Mouse (Mus musculus): ENCODE data around the gene 1700030K09Rik. TPM values are rescaled to one million over a fixed set of nuclear protein-coding genes. Genes with fewer than 3 reads are reported as not detected.

Gene 1700030K09Rik
- polyA plus RNA-seq, 1 experiment from 2014 or later, result 15.4 TPM

DNA sequence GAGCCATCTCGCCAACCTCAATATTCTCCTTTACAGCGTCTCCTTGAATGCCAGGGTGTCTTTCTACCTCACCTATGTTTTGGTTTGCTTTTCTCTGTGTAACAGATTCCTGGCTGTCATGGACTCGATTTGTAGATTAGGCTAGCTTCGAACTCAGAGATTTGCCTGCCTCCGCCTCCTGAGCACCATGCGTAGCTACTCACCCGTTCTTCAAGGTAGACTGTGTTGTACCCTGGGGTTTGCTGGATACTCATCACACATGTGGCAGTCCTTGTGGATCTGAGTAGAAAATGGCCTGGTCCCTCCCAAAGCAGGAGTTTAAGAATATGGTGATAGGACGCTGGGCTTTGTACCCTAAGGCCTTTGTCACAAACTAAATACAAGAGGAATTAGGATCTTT is 49.7 kb downstream of the 1700030K09Rik start:
- Histone ChIP-seq H3K4me2 (ENCODE audit: low read depth, low read length, severe bottlenecking) (peak overlapping the region; percentile 73), H3K36me3 (ENCODE audit: control insufficient read depth, insufficient read depth, low read length) (peaks cover 2% of the 10 kb centered on the region; the same call in 1 of the 2 replicates), H3K27me3 (ENCODE audit: control insufficient read depth, insufficient read depth, low read length) (no peaks in the 10 kb centered on the region), H3K4me1 (replicated peaks; ENCODE audit: control insufficient read depth, insufficient read depth, low read length) (peaks cover 9% of the 10 kb centered on the region; the same call in 1 of the 2 replicates), H3K9me3 (ENCODE audit: control insufficient read depth, low read length) (no peaks in the 10 kb centered on the region), H3K27ac (ENCODE audit: low read depth, low read length) (peak overlapping the region; percentile 28; the same call in 1 of the 2 replicates), H3K4me3 (ENCODE audit: low read depth, low read length) (peak overlapping the region; percentile 86), H3K9ac (ENCODE audit: low read length) (peak overlapping the region; percentile 57)
- DNase-seq (ENCODE audit: low spot score), result no peak
- WGBS, result 15% methylated on average over 8 of the region's 8 CpGs
- ATAC-seq (replicated peaks; ENCODE audit: low FRiP score), result no peak

DNA sequence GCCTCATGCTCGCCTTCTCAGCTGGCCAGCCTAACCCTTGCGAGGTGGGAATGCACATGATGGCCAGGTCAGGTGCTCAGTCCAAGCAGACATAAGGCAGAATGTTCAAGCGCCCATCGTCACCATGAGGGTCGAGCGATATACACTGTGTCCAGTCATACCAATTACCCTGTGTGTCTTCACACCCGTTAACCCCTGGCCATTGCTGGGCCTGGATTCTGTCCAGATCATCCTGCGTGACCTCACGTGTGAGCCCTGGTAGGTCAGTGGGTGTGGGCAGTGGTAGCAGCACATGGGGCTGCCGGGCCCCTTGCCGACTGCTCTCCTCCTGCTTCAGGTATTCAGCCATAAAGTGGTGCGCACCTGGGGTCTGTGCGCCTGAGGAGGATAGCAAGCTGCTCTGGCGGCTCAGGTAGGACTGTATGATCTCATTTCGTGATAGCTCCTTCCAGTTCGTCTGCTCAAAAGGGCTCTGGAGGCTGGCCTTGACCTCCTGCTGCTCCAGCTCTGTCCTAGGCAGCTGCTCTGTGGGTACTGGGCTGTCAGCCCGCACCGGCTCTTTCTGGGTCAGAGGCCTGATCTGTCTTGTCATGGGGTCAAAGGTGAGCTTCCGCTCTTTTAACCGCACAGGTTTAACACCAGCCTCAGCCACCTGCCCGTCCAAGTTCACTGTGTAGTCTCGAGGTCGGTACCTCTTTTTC is 51.9 kb downstream of the 1700030K09Rik start:
- Histone ChIP-seq H3K4me2 (ENCODE audit: low read depth, low read length, severe bottlenecking) (no peak overlapping the region), H3K4me3 (ENCODE audit: low read depth, low read length) (no peak overlapping the region), H3K9ac (ENCODE audit: low read length) (no peak overlapping the region), H3K4me1 (replicated peaks; ENCODE audit: control insufficient read depth, insufficient read depth, low read length) (peaks cover 9% of the 10 kb centered on the region; the same call in 1 of the 2 replicates), H3K27ac (ENCODE audit: low read depth, low read length) (no peak overlapping the region), H3K36me3 (ENCODE audit: control insufficient read depth, insufficient read depth, low read length) (peaks cover 2% of the 10 kb centered on the region; the same call in 1 of the 2 replicates), H3K27me3 (ENCODE audit: control insufficient read depth, insufficient read depth, low read length) (no peaks in the 10 kb centered on the region), H3K9me3 (ENCODE audit: control insufficient read depth, low read length) (no peaks in the 10 kb centered on the region)
- no peak for ATAC-seq (replicated peaks; ENCODE audit: low FRiP score)
- DNase-seq (ENCODE audit: low spot score), result no peak
- 89% methylated on average over 23 of the region's 23 CpGs for WGBS

DNA sequence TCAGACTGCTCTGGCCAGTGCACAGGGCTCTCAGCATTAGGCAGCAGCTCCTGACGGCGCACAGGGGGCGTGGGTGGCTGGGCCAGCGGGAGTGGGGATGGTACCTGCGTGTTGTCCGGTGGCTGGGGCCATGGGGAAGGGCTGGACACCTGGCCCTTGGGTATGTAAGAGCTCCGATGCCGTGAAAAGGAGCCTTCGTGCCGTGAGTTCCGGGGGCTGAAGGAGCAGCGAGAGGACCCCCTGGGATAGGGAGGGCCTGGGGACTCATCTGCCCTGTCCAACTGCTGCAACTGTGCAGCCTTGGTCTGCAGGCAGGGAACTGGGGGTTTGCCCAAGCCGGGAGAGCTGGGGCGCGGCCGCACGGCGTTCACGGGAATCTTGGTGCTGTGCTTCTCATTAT is 52.5 kb downstream of the 1700030K09Rik start:
- H3K4me2 ChIP-seq (ENCODE audit: low read depth, low read length, severe bottlenecking), result no peak overlapping the region
- peaks cover 9% of the 10 kb centered on the region; the same call in 1 of the 2 replicates for H3K4me1 ChIP-seq (replicated peaks; ENCODE audit: control insufficient read depth, insufficient read depth, low read length)
- no peak overlapping the region for H3K27ac ChIP-seq (ENCODE audit: low read depth, low read length)
- DNase-seq (ENCODE audit: low spot score) (no peak), ATAC-seq (replicated peaks; ENCODE audit: low FRiP score) (no peak)
- no peaks in the 10 kb centered on the region for H3K9me3 ChIP-seq (ENCODE audit: control insufficient read depth, low read length)
- WGBS, result 90% methylated on average over 19 of the region's 19 CpGs
- no peak overlapping the region for H3K4me3 ChIP-seq (ENCODE audit: low read depth, low read length)
- H3K27me3 ChIP-seq (ENCODE audit: control insufficient read depth, insufficient read depth, low read length), result no peaks in the 10 kb centered on the region
- peaks cover 2% of the 10 kb centered on the region; the same call in 1 of the 2 replicates for H3K36me3 ChIP-seq (ENCODE audit: control insufficient read depth, insufficient read depth, low read length)
- no peak overlapping the region for H3K9ac ChIP-seq (ENCODE audit: low read length)

DNA sequence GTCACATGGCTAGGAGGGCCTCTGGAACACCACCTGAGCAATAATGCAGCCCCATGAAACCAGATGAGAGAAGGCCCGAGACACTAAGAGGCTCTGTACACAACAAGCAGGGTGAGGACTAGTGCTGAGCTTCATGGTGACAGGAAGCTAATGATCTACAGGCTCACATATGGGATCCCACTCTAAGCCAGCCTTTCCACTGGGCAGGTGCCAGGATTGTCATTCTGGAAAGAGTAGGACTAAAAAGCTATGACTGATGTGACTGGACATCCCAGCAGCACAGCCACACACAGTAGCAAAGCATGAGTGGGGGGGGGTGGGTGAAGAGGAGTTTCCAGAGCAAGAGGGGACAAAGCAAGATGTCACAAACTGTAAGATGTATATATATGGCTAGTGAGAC is 54.2 kb downstream of the 1700030K09Rik start:
- Histone ChIP-seq H3K4me2 (ENCODE audit: low read depth, low read length, severe bottlenecking) (no peak overlapping the region), H3K9ac (ENCODE audit: low read length) (no peak overlapping the region), H3K27ac (ENCODE audit: low read depth, low read length) (no peak overlapping the region), H3K27me3 (ENCODE audit: control insufficient read depth, insufficient read depth, low read length) (no peaks in the 10 kb centered on the region), H3K4me1 (replicated peaks; ENCODE audit: control insufficient read depth, insufficient read depth, low read length) (0 out of 2 replicates have a peak, but pooled peaks cover 5% of the 10 kb centered on the region), H3K36me3 (ENCODE audit: control insufficient read depth, insufficient read depth, low read length) (peaks cover 2% of the 10 kb centered on the region; the same call in 1 of the 2 replicates), H3K9me3 (ENCODE audit: control insufficient read depth, low read length) (no peaks in the 10 kb centered on the region), H3K4me3 (ENCODE audit: low read depth, low read length) (no peak overlapping the region)
- WGBS, result 78% methylated on average over 1 of the region's 1 CpGs
- ATAC-seq (replicated peaks; ENCODE audit: low FRiP score), result no peak
- no peak for DNase-seq (ENCODE audit: low spot score)

DNA sequence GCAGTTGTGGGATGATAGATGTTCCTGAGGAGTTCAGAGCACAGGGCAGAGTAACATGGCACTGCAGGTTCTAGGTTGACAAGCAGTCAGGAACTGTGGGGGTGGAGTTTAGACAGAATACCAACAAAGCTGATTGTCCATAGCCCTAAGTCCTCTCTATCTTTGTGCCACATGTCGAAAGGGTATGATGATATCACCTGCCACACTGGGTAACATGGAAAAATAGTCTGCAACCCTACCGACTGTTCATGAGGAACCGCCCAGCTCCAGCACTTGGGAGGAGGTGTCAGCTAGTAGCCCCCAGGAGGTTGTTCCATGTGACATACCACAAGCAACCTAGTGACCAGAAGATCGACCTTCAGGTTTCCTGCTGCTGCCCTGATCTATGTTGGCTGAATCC is 54.8 kb downstream of the 1700030K09Rik start:
- Histone ChIP-seq H3K27ac (ENCODE audit: low read depth, low read length) (no peak overlapping the region), H3K9ac (ENCODE audit: low read length) (no peak overlapping the region), H3K4me3 (ENCODE audit: low read depth, low read length) (no peak overlapping the region), H3K4me1 (replicated peaks; ENCODE audit: control insufficient read depth, insufficient read depth, low read length) (0 out of 2 replicates have a peak, but pooled peaks cover 3% of the 10 kb centered on the region), H3K9me3 (ENCODE audit: control insufficient read depth, low read length) (no peaks in the 10 kb centered on the region), H3K27me3 (ENCODE audit: control insufficient read depth, insufficient read depth, low read length) (no peaks in the 10 kb centered on the region), H3K4me2 (ENCODE audit: low read depth, low read length, severe bottlenecking) (no peak overlapping the region), H3K36me3 (ENCODE audit: control insufficient read depth, insufficient read depth, low read length) (peaks cover 2% of the 10 kb centered on the region; the same call in 1 of the 2 replicates)
- ATAC-seq (replicated peaks; ENCODE audit: low FRiP score), result no peak
- DNase-seq (ENCODE audit: low spot score), result no peak
- WGBS, result 86% methylated on average over 4 of the region's 4 CpGs

DNA sequence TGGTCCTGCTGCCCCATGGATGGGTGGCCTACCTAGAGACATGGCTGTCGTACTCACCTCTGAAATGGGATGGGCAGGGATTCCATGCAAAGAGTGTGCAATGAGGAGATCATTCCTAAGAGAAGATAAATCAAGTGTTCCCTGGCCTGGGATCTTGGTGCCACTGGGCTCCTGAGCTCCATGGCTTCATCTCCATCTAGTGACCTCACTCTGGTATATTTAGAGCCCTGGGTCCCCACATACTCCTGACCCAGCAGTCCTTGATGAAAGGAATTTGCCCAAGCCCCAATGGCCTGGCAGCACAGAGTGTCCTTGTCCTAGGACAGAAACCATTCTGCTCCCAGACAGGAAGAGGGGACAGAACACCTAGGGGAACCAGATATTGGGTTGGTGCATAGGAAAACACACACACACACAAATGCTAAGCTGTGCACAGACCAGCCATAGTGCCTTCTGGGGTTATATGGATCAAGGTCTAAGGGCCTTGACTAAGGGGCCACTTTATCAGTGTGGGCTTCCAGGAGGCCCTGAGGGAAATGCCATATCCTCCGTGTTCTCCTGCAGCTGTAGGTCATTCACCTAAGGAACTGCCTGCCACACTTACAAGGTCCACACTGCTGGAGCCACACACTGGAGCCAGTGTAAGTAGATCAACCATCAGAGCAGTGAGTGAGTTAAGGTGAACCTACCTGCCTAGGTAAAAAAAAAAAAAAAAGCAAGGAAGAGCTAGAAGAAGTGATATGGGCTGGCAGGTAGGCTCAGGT is 56.0 kb downstream of the 1700030K09Rik start:
- DNase-seq (ENCODE audit: low spot score), result no peak

DNA sequence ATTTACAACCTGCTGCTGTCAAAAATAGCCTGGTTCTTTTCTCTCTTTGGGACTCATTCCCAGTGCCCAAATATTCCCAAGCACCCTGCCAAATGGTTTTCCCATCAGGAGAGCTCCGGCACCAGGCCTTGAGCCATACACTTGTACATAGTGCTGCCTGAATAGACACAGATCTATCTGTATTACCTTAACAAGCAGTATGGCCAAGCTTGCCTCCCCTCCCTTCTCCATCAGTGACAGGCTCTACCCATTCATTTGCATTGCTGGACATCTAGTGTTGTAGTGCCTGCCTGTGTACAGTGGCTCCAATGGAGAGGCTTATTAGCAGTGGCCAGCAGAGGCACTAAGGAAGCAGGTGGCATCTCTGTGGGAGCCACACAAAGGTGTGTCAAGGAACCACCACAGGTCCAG is 56.8 kb downstream of the 1700030K09Rik start:
- no peaks in the 10 kb centered on the region for H3K4me1 ChIP-seq (replicated peaks; ENCODE audit: control insufficient read depth, insufficient read depth, low read length)
- H3K27ac ChIP-seq (ENCODE audit: low read depth, low read length), result no peak overlapping the region
- ATAC-seq (replicated peaks; ENCODE audit: low FRiP score) (no peak), DNase-seq (ENCODE audit: low spot score) (no peak)
- H3K36me3 ChIP-seq (ENCODE audit: control insufficient read depth, insufficient read depth, low read length), result no peaks in the 10 kb centered on the region
- no peak overlapping the region for H3K9ac ChIP-seq (ENCODE audit: low read length)
- 97% methylated on average over 1 of the region's 1 CpGs for WGBS
- no peak overlapping the region for H3K4me2 ChIP-seq (ENCODE audit: low read depth, low read length, severe bottlenecking)
- H3K9me3 ChIP-seq (ENCODE audit: control insufficient read depth, low read length), result no peaks in the 10 kb centered on the region
- H3K27me3 ChIP-seq (ENCODE audit: control insufficient read depth, insufficient read depth, low read length), result no peaks in the 10 kb centered on the region
- no peak overlapping the region for H3K4me3 ChIP-seq (ENCODE audit: low read depth, low read length)

More for the DNA sequence above, 56.0 kb downstream of the 1700030K09Rik start:
- Histone ChIP-seq H3K27ac (ENCODE audit: low read depth, low read length) (no peak overlapping the region), H3K4me2 (ENCODE audit: low read depth, low read length, severe bottlenecking) (no peak overlapping the region), H3K9ac (ENCODE audit: low read length) (no peak overlapping the region), H3K36me3 (ENCODE audit: control insufficient read depth, insufficient read depth, low read length) (peaks cover 2% of the 10 kb centered on the region; the same call in 1 of the 2 replicates), H3K4me3 (ENCODE audit: low read depth, low read length) (no peak overlapping the region), H3K27me3 (ENCODE audit: control insufficient read depth, insufficient read depth, low read length) (no peaks in the 10 kb centered on the region), H3K9me3 (ENCODE audit: control insufficient read depth, low read length) (no peaks in the 10 kb centered on the region), H3K4me1 (replicated peaks; ENCODE audit: control insufficient read depth, insufficient read depth, low read length) (no peaks in the 10 kb centered on the region)
- 89% methylated on average over 2 of the region's 2 CpGs for WGBS
- ATAC-seq (replicated peaks; ENCODE audit: low FRiP score), result no peak

DNA sequence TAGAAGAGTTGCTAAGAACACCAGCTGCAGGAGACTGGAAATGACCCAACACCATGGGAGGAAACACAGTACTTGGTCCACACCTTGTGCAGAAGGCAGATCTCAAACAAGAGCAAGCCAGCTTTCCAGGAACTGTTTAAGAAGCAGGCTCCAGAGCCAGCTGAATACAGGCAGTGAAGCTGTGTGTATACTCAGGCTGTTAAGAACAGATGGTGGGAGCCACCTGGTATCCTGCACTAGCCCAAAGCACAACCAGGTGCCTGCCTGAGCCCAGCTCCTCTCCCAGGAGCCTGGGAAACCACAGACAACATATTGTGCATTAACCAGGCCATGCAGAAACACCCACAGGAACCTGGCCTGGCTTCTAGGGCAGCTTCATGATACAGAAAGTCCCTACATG is 60.5 kb downstream of the 1700030K09Rik start:
- no peaks in the 10 kb centered on the region for H3K27me3 ChIP-seq (ENCODE audit: control insufficient read depth, insufficient read depth, low read length)
- H3K9ac ChIP-seq (ENCODE audit: low read length), result no peak overlapping the region
- H3K4me2 ChIP-seq (ENCODE audit: low read depth, low read length, severe bottlenecking), result no peak overlapping the region
- H3K36me3 ChIP-seq (ENCODE audit: control insufficient read depth, insufficient read depth, low read length), result no peaks in the 10 kb centered on the region
- no peaks in the 10 kb centered on the region for H3K9me3 ChIP-seq (ENCODE audit: control insufficient read depth, low read length)
- ATAC-seq (replicated peaks; ENCODE audit: low FRiP score) (no peak), DNase-seq (ENCODE audit: low spot score) (no peak)
- H3K4me3 ChIP-seq (ENCODE audit: low read depth, low read length), result no peak overlapping the region
- H3K27ac ChIP-seq (ENCODE audit: low read depth, low read length), result no peak overlapping the region
- H3K4me1 ChIP-seq (replicated peaks; ENCODE audit: control insufficient read depth, insufficient read depth, low read length), result no peaks in the 10 kb centered on the region

Measured in forebrain, embryonic 11.5 days (tissue).